8 mouse cellular contexts compared by ENCODE assay signal in genomic region chr15:103323455-103324247, GRCm38 (mm10). TPM values are rescaled to one million over a fixed set of nuclear protein-coding genes. Genes with fewer than 3 reads are reported as not detected.
DNase-seq lines count a peak whose midpoint lies in the region; ATAC-seq and TF ChIP-seq lines count a peak whose summit lies in the region.

No protein-coding gene starts in this region.

- no peak overlapping the region for H3K27ac ChIP-seq in intestine, postnatal 0 days (ENCODE audit: low read depth, low read length)
- H3K27ac ChIP-seq in limb, embryonic 15.5 days, result peak overlapping the region; percentile 62
- H3K27ac ChIP-seq in midbrain, embryonic 16.5 days (ENCODE audit: low read length), result peak overlapping the region; percentile 77

- H3K4me3 ChIP-seq in intestine, postnatal 0 days (ENCODE audit: low read depth, low read length), result peak overlapping the region; percentile 64
- peak overlapping the region; percentile 67 for H3K4me3 ChIP-seq in limb, embryonic 15.5 days
- peak overlapping the region; percentile 67 for H3K4me3 ChIP-seq in midbrain, embryonic 16.5 days (ENCODE audit: low read depth, low read length)

- TF ChIP-seq CTCF in intestine, postnatal 0 days (IDR thresholded peaks at IDR 0.05; ENCODE audit: low read depth), result peak; percentile 97

- no peaks in the 10 kb centered on the region for H3K36me3 ChIP-seq in intestine, postnatal 0 days (ENCODE audit: control insufficient read depth, insufficient read depth)
- H3K36me3 ChIP-seq in limb, embryonic 15.5 days, result peaks cover 14% of the 10 kb centered on the region; the same call in 1 of the 2 replicates
- peaks cover 2% of the 10 kb centered on the region; the same call in 1 of the 2 replicates for H3K36me3 ChIP-seq in midbrain, embryonic 16.5 days (ENCODE audit: control insufficient read depth, insufficient read depth, low read length)

- H3K9me3 ChIP-seq in intestine, postnatal 0 days (ENCODE audit: control insufficient read depth), result no peaks in the 10 kb centered on the region
- no peaks in the 10 kb centered on the region for H3K9me3 ChIP-seq in limb, embryonic 15.5 days
- no peaks in the 10 kb centered on the region for H3K9me3 ChIP-seq in midbrain, embryonic 16.5 days (replicated peaks; ENCODE audit: control insufficient read depth, low read length, poor library complexity, severe bottlenecking)

- ATAC-seq in granulocyte monocyte progenitor cell, adult 5-6 weeks (replicated peaks; ENCODE audit: poor library complexity, severe bottlenecking), result peak; percentile 92
- ATAC-seq in intestine, postnatal 0 days, result peak; percentile 93
- ATAC-seq in limb, embryonic 15.5 days (ENCODE audit: insufficient number of reproducible peaks, low FRiP score, low TSS enrichment, low read depth), result peak; percentile 89
- peak; percentile 96 for ATAC-seq in midbrain, embryonic 16.5 days

- H3K4me2 ChIP-seq in intestine, postnatal 0 days (replicated peaks; ENCODE audit: low read depth), result peak overlapping the region; percentile 95
- H3K4me2 ChIP-seq in limb, embryonic 15.5 days, result peak overlapping the region; percentile 72
- peak overlapping the region; percentile 89 for H3K4me2 ChIP-seq in midbrain, embryonic 16.5 days (ENCODE audit: low read length)

- WGBS in intestine, postnatal 0 days, result under 1% methylated on average over 30 of the region's 40 CpGs
- 2% methylated on average over 34 of the region's 40 CpGs for WGBS in limb, embryonic 15.5 days
- 2% methylated on average over 35 of the region's 40 CpGs for WGBS in midbrain, embryonic 16.5 days

- peak overlapping the region; percentile 64 for H3K9ac ChIP-seq in intestine, postnatal 0 days (ENCODE audit: low read depth, low read length)
- H3K9ac ChIP-seq in limb, embryonic 15.5 days, result peak overlapping the region; percentile 56
- peak overlapping the region; percentile 88 for H3K9ac ChIP-seq in midbrain, embryonic 16.5 days (ENCODE audit: low read depth, low read length)

- H3K27me3 ChIP-seq in intestine, postnatal 0 days (replicated peaks; ENCODE audit: control insufficient read depth, insufficient read depth, low read length), result 0 out of 2 replicates have a peak, but pooled peaks cover 7% of the 10 kb centered on the region
- H3K27me3 ChIP-seq in limb, embryonic 15.5 days, result no peaks in the 10 kb centered on the region
- no peaks in the 10 kb centered on the region for H3K27me3 ChIP-seq in midbrain, embryonic 16.5 days (ENCODE audit: control insufficient read depth, insufficient read depth, low read depth, low read length)

- DNase-seq in 3134 (ENCODE audit: extremely low read depth, insufficient read length, low spot score), result peak; percentile 83
- peak; percentile 72 for DNase-seq in adrenal gland, adult 8-10 months
- DNase-seq in embryo, embryonic 11 days, result peak; percentile 94
- DNase-seq in spleen, postnatal 4 days (ENCODE audit: low spot score in 2 of 2), result peak; percentile 88 to 93

- H3K4me1 ChIP-seq in intestine, postnatal 0 days (replicated peaks; ENCODE audit: control insufficient read depth, insufficient read depth, low read length), result no peaks in the 10 kb centered on the region
- H3K4me1 ChIP-seq in limb, embryonic 15.5 days, result peaks cover 28% of the 10 kb centered on the region
- peaks cover 18% of the 10 kb centered on the region for H3K4me1 ChIP-seq in midbrain, embryonic 16.5 days (ENCODE audit: control insufficient read depth, insufficient read depth, low read length)

RNA-seq across cellular contexts. Expression of gene Gpr84, which starts 13.2 kb away (rescaled TPM):
- total RNA-seq in adrenal gland, adult 8-10 months (2022), result not detected
- 0.77 and 1.0 TPM in 2 replicates for total RNA-seq in granulocyte monocyte progenitor cell, adult 5-6 weeks (2014; fragmentation: Nextera tagmentation)
- total RNA-seq in granulocyte monocyte progenitor cell, adult 5-6 weeks (2017), result 0.77 and 1.1 TPM in 2 replicates
- not detected in 2 replicates for polyA plus RNA-seq in intestine, postnatal 0 days (2015; fragmentation: Nextera tagmentation; extraction: Ambion mirVana)
- polyA plus RNA-seq in limb, embryonic 15.5 days (2015; fragmentation: Nextera tagmentation; extraction: Ambion mirVana), result 0.20 and 0.36 TPM in 2 replicates
- polyA plus RNA-seq in midbrain, embryonic 16.5 days (2015; fragmentation: Nextera tagmentation; extraction: Ambion mirVana), result 0.40 and 0.64 TPM in 2 replicates

RNA-seq across cellular contexts. Expression of gene Zfp385a, which starts 16.2 kb away (rescaled TPM):
- total RNA-seq in adrenal gland, adult 8-10 months (2022), result 10 to 100 TPM; 13.4 to 21.9 (median 19.1) TPM
- total RNA-seq in granulocyte monocyte progenitor cell, adult 5-6 weeks (2014; fragmentation: Nextera tagmentation), result 17.5 and 24.9 TPM in 2 replicates
- 1.8 and 2.7 TPM in 2 replicates for total RNA-seq in granulocyte monocyte progenitor cell, adult 5-6 weeks (2017)
- polyA plus RNA-seq in intestine, postnatal 0 days (2015; fragmentation: Nextera tagmentation; extraction: Ambion mirVana), result 2.9 and 3.1 TPM in 2 replicates
- 17.1 and 19.4 TPM in 2 replicates for polyA plus RNA-seq in limb, embryonic 15.5 days (2015; fragmentation: Nextera tagmentation; extraction: Ambion mirVana)
- polyA plus RNA-seq in midbrain, embryonic 16.5 days (2015; fragmentation: Nextera tagmentation; extraction: Ambion mirVana), result 20.1 and 22.7 TPM in 2 replicates

RNA-seq across cellular contexts. Expression of gene Itga5, which starts 42.9 kb away (rescaled TPM):
- 10 to 100 TPM; 29.5 to 36.7 (median 34.0) TPM for total RNA-seq in adrenal gland, adult 8-10 months (2022)
- total RNA-seq in granulocyte monocyte progenitor cell, adult 5-6 weeks (2014; fragmentation: Nextera tagmentation), result 24.7 and 29.8 TPM in 2 replicates
- total RNA-seq in granulocyte monocyte progenitor cell, adult 5-6 weeks (2017), result 5.0 and 12.7 TPM in 2 replicates
- polyA plus RNA-seq in intestine, postnatal 0 days (2015; fragmentation: Nextera tagmentation; extraction: Ambion mirVana), result 25.0 and 25.8 TPM in 2 replicates
- polyA plus RNA-seq in limb, embryonic 15.5 days (2015; fragmentation: Nextera tagmentation; extraction: Ambion mirVana), result 62.0 and 64.9 TPM in 2 replicates
- 5.8 and 7.4 TPM in 2 replicates for polyA plus RNA-seq in midbrain, embryonic 16.5 days (2015; fragmentation: Nextera tagmentation; extraction: Ambion mirVana)

RNA-seq across cellular contexts. Expression of gene Copz1, which starts 51.1 kb away (rescaled TPM):
- 100 to 1,000 TPM; 156 to 167 (median 161) TPM for total RNA-seq in adrenal gland, adult 8-10 months (2022)
- total RNA-seq in granulocyte monocyte progenitor cell, adult 5-6 weeks (2014; fragmentation: Nextera tagmentation), result 229 and 240 TPM in 2 replicates
- 80.3 and 87.2 TPM in 2 replicates for total RNA-seq in granulocyte monocyte progenitor cell, adult 5-6 weeks (2017)
- 248 and 253 TPM in 2 replicates for polyA plus RNA-seq in intestine, postnatal 0 days (2015; fragmentation: Nextera tagmentation; extraction: Ambion mirVana)
- 270 and 286 TPM in 2 replicates for polyA plus RNA-seq in limb, embryonic 15.5 days (2015; fragmentation: Nextera tagmentation; extraction: Ambion mirVana)
- 200 and 205 TPM in 2 replicates for polyA plus RNA-seq in midbrain, embryonic 16.5 days (2015; fragmentation: Nextera tagmentation; extraction: Ambion mirVana)
